Mouse (Mus musculus) intestine, embryonic 16.5 days (tissue): Measurements from ENCODE around the gene Nr1h4. TPM values are rescaled to one million over a fixed set of nuclear protein-coding genes. Genes with fewer than 3 reads are reported as not detected.

Experiments used
- ATAC-seq: fragments of 200-750 bp; cut with Nextera tagmentation; 2 replicates; pipeline ENCODE4 v1.8.0; 2017; ENCODE audit warnings: moderate TSS enrichment, moderate library complexity
- H3K27ac ChIP-seq: fragments of 300-500 bp; sonication (generic); 2 replicates; pipeline ENCODE4 v1.5.1; 2014; ENCODE audit warnings: mild to moderate bottlenecking, low read length
- H3K27me3 ChIP-seq: fragments of 300-500 bp; sonication (generic); replicated peaks from 2 replicates; pipeline ENCODE4 v1.6.1; 2014; ENCODE audit warnings: low read length, control low read depth, mixed read lengths; ENCODE audit not compliant: control insufficient read depth, insufficient read depth
- H3K36me3 ChIP-seq: fragments of 300-500 bp; sonication (generic); 2 replicates; pipeline ENCODE4 v1.6.1; 2014; ENCODE audit warnings: low read length, control low read depth; ENCODE audit not compliant: control insufficient read depth, insufficient read depth
- H3K4me1 ChIP-seq: fragments of 300-500 bp; sonication (generic); 2 replicates; pipeline ENCODE4 v1.6.1; 2014; ENCODE audit warnings: low read length, control low read depth, mixed read lengths; ENCODE audit not compliant: control insufficient read depth, insufficient read depth
- H3K4me2 ChIP-seq: fragments of 300-500 bp; sonication (generic); 2 replicates; pipeline ENCODE4 v1.6.1; 2014; ENCODE audit warnings: low read depth, low read length, control low read depth
- H3K4me3 ChIP-seq: fragments of 300-500 bp; sonication (generic); 2 replicates; pipeline ENCODE4 v1.5.1; 2014; ENCODE audit warnings: mild to moderate bottlenecking, low read length
- H3K9ac ChIP-seq: fragments of 300-500 bp; sonication (generic); 2 replicates; pipeline ENCODE4 v1.6.1; 2014; ENCODE audit warnings: low read depth, low read length
- H3K9me3 ChIP-seq: fragments of 300-500 bp; sonication (generic); 2 replicates; pipeline ENCODE4 v1.6.1; 2016; ENCODE audit warnings: low read length, control low read depth; ENCODE audit not compliant: control insufficient read depth
- WGBS: fragments of 180-500 bp; shearing (Covaris S2); extraction: QIAGEN DNeasy Blood & Tissue Kit; methylation state at CpG from one replicate; pipeline ENCODE4 v1.1.7; 2014; 5-methylcytosine and 5-hydroxymethylcytosine counted together
- polyA plus RNA-seq: library from polyadenylated mRNA; unstranded; fragments of >200 nt; fragmentation: Nextera tagmentation; extraction: Ambion mirVana; gene quantifications from 2 replicates; pipeline ENCODE4 v1.2.1, GENCODE M21; 2015

Gene Nr1h4
- polyA plus RNA-seq, 1 experiment from 2014 or later: 84.0 TPM

DNA sequence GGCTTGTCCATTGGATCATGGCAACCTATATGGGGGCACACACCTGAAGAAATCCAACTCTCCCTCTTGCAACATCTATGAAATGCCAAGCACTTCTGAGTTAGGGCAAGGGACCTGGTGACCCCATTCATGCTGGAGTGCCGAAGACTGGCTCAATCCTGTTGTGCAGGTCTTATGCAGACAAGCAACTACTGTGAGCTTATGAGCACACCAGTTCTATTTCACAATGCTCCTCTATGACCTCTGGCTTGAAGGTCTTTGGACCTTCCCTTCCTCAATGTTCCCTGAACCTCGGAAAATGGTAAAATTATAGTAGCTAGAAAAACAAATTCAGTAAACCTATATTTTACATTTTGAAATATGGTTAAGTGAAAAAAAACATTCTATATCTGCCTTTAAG, 115.4 kb downstream of the Nr1h4 start:
- no peak for ATAC-seq
- Histone ChIP-seq H3K4me3 (no peak overlapping the region), H3K9ac (no peak overlapping the region), H3K27me3 (no peaks in the 10 kb centered on the region), H3K4me2 (no peak overlapping the region), H3K36me3 (peaks cover 20% of the 10 kb centered on the region), H3K9me3 (no peaks in the 10 kb centered on the region), H3K4me1 (no peaks in the 10 kb centered on the region), H3K27ac (no peak overlapping the region)
- WGBS: 92% methylated on average over 2 of the region's 2 CpGs

- H3K9me3 ChIP-seq: no peaks in the 10 kb centered on the region
- H3K9ac ChIP-seq: no peak overlapping the region
- no peaks in the 10 kb centered on the region for H3K4me1 ChIP-seq
- H3K36me3 ChIP-seq: peaks cover 22% of the 10 kb centered on the region
- 84% methylated on average over 3 of the region's 3 CpGs for WGBS
- H3K27me3 ChIP-seq: no peaks in the 10 kb centered on the region
- H3K27ac ChIP-seq: no peak overlapping the region
- H3K4me2 ChIP-seq: no peak overlapping the region
- no peak for ATAC-seq
- no peak overlapping the region for H3K4me3 ChIP-seq
Observed at GRCm38 (mm10) chr10:89415478-89415877, 117.9 kb downstream of the Nr1h4 start.

GRCm38 (mm10) chr10:89407551-89407950, 125.8 kb downstream of the Nr1h4 start:
- H3K27ac ChIP-seq: no peak overlapping the region
- no peak overlapping the region for H3K4me2 ChIP-seq
- no peaks in the 10 kb centered on the region for H3K27me3 ChIP-seq
- H3K9ac ChIP-seq: no peak overlapping the region
- ATAC-seq: no peak
- H3K9me3 ChIP-seq: no peaks in the 10 kb centered on the region
- no peak overlapping the region for H3K4me3 ChIP-seq
- H3K4me1 ChIP-seq: no peaks in the 10 kb centered on the region
- 33% methylated on average over 1 of the region's 1 CpGs for WGBS
- 0 out of 2 replicates have a peak, but pooled peaks cover under 1% of the 10 kb centered on the region for H3K36me3 ChIP-seq

- ATAC-seq: no peak
- H3K27me3 ChIP-seq: no peaks in the 10 kb centered on the region
- H3K4me1 ChIP-seq: no peaks in the 10 kb centered on the region
- H3K36me3 ChIP-seq: no peaks in the 10 kb centered on the region
- H3K9ac ChIP-seq: no peak overlapping the region
- H3K4me3 ChIP-seq: no peak overlapping the region
- H3K27ac ChIP-seq: no peak overlapping the region
- 76% methylated on average over 5 of the region's 6 CpGs for WGBS
- H3K9me3 ChIP-seq: no peaks in the 10 kb centered on the region
- H3K4me2 ChIP-seq: no peak overlapping the region
Observed at GRCm38 (mm10) chr10:89406733-89407484, 126.5 kb downstream of the Nr1h4 start.

DNA sequence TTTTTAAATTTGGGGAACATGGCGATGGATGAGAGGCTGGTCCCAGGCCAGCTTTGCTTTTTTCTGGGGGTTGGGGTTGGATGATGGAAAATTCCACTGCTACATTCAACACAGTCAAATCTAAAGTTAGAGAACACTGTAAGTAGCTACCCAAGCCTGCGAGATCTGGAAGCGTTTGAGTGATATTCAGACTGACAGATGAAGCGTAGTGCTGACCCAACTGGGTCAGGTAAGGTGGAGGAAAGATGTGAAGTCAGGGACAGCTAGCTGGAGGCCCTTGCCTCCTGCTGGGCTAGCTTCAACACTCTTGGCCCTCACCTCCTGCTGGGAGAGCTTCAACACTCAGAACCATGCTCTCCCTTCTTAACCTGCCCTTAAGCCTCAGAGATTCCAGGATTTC, 128.4 kb downstream of the Nr1h4 start:
- H3K4me1 ChIP-seq: no peaks in the 10 kb centered on the region
- WGBS: 81% methylated on average over 4 of the region's 4 CpGs

More for the DNA sequence above, 128.4 kb downstream of the Nr1h4 start:
- H3K9me3 ChIP-seq: no peaks in the 10 kb centered on the region; the same call in 1 of the 2 replicates
- no peak for ATAC-seq
- no peaks in the 10 kb centered on the region for H3K36me3 ChIP-seq
- H3K4me2 ChIP-seq: no peak overlapping the region
- H3K27me3 ChIP-seq: no peaks in the 10 kb centered on the region
- no peak overlapping the region for H3K27ac ChIP-seq
- H3K4me3 ChIP-seq: no peak overlapping the region
- H3K9ac ChIP-seq: no peak overlapping the region

Other genes starting within 250 kb of the Nr1h4 start
- 0.49 and 0.53 TPM in 2 replicates for gene Ano4, start 188.8 kb downstream of the Nr1h4 start, polyA plus RNA-seq
- 13.1 and 13.6 TPM in 2 replicates for gene Gas2l3, start 89.6 kb downstream of the Nr1h4 start, polyA plus RNA-seq
- gene Slc17a8, start 87.7 kb upstream of the Nr1h4 start, polyA plus RNA-seq: 0.13 and 0.22 TPM in 2 replicates
- 5.3 and 6.1 TPM in 2 replicates for gene Scyl2, start 152.7 kb upstream of the Nr1h4 start, polyA plus RNA-seq
- 18.7 and 21.5 TPM in 2 replicates for gene Actr6, start 198.7 kb upstream of the Nr1h4 start, polyA plus RNA-seq
- 17.2 and 19.4 TPM in 2 replicates for gene Uhrf1bp1l, start 211.4 kb upstream of the Nr1h4 start, polyA plus RNA-seq